ENCODE assay signal across 25 mouse cellular contexts in genomic region chr4:151630231-151630630, GRCm38 (mm10).
"Had no signal": no experiment of that assay in that cellular context is flagged by ENCODE, and none has a peak within 500 bp of the region (broad histone marks: within the 10 kb centered on the region; RNA-seq: fewer than 3 reads in every experiment).

No protein-coding gene starts in this region.

- H3K4me2 ChIP-seq: heart, embryonic 11.5 days; heart, embryonic 13.5 days; heart, embryonic 15.5 days; hindbrain, embryonic 13.5 days; hindbrain, embryonic 15.5 days; limb, embryonic 12.5 days; liver, embryonic 11.5 days; liver, embryonic 13.5 days; liver, embryonic 15.5 days had no signal

- H3K4me1 ChIP-seq: liver, embryonic 13.5 days; liver, embryonic 15.5 days had no signal

- H3K9ac ChIP-seq: heart, embryonic 13.5 days; heart, embryonic 15.5 days; hindbrain, embryonic 15.5 days; limb, embryonic 12.5 days; liver, embryonic 13.5 days; liver, embryonic 15.5 days had no signal

- ATAC-seq: intestine, embryonic 16.5 days had no signal

- H3K4me3 ChIP-seq: heart, adult 2 months; heart, embryonic 13.5 days; heart, embryonic 15.5 days; hindbrain, embryonic 13.5 days; hindbrain, embryonic 15.5 days; limb, embryonic 10.5 days; limb, embryonic 12.5 days; liver, embryonic 13.5 days; liver, embryonic 15.5 days had no signal

- DNase-seq: gastrocnemius, postnatal 14 days; gastrocnemius, postnatal 36 days; heart, adult 11 months; heart, adult 2 months; heart, postnatal 14 days; heart, postnatal 36 days; kidney, adult 11 months; kidney, adult 9 months; kidney, postnatal 10 days; kidney, postnatal 36 days; layer of hippocampus, adult 9-11 months; layer of hippocampus, postnatal 36 days; liver; liver, embryonic 13.5 days had no signal

- H3K27me3 ChIP-seq: hindbrain, embryonic 13.5 days; hindbrain, embryonic 15.5 days; limb, embryonic 12.5 days; liver, embryonic 13.5 days; liver, embryonic 15.5 days had no signal

- H3K36me3 ChIP-seq: heart, embryonic 13.5 days; heart, embryonic 15.5 days; hindbrain, embryonic 13.5 days; hindbrain, embryonic 15.5 days; limb, embryonic 10.5 days; limb, embryonic 12.5 days; liver, embryonic 13.5 days; liver, embryonic 15.5 days had no signal

- H3K9me3 ChIP-seq: heart, embryonic 13.5 days; heart, embryonic 15.5 days; hindbrain, embryonic 13.5 days; hindbrain, embryonic 15.5 days; limb, embryonic 10.5 days; limb, embryonic 12.5 days; liver, embryonic 13.5 days; liver, embryonic 15.5 days had no signal

- H3K27ac ChIP-seq: heart, adult 2 months; heart, embryonic 13.5 days; heart, embryonic 15.5 days; hindbrain, embryonic 15.5 days; hindbrain, postnatal 0 days; limb, embryonic 10.5 days; limb, embryonic 12.5 days; liver, embryonic 13.5 days; liver, embryonic 15.5 days had no signal
